Mouse (Mus musculus) cerebellum, adult 2 months (tissue): Measurements from ENCODE around the gene Basp1.

Experiments used
- CTCF ChIP-seq: fragments of 200-500 bp; IDR thresholded peaks from 2 replicates; pipeline ENCODE4 v1.5.1; 2011; ENCODE audit warnings: low read depth, mild to moderate bottlenecking, control low read depth, low read length, moderate library complexity, borderline replicate concordance; ENCODE audit not compliant: insufficient read depth
- POLR2A ChIP-seq: fragments of 200-500 bp; IDR thresholded peaks from 2 replicates; pipeline ENCODE4 v1.6.1; 2011; ENCODE audit warnings: low read length, control low read depth, borderline replicate concordance; ENCODE audit not compliant: insufficient read depth

DNA sequence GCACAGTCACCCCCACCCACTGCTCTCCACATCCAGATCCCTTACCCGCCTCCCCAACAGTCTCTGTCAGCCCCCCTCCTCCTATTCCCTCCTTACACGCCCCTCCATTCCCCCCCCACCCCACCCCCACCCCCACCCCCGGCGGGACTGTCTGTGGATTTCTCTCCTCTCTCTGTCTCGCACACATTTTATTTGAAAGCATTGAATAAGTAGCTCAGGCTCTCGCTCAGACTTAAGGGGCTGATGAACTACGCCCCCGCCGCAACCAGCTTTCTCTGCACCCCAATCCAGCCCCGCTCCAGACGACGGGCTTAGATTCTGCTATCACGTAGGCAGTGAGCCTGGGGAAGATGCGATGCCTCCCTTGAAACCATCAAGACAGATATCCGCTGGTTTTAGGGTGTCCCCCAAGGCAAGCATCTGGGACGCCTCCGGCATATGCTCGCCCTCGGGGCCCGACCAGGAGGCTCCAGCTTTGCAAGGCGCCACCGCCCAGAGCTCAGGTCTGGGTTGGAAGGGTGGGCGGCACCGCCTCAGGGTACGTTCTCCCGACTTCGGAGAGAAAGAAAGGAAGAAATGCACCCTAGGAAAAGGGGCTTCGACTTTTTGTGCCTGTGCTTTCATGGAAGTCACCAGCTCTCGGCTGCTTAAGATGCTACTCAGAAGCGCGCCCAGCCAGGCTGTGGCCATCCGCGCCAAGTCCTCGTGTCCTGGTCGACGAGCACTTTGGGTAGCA lies 615 bp upstream of the Basp1 start:
- TF ChIP-seq CTCF (no peak), POLR2A (no peak)
